Mouse (Mus musculus) limb, embryonic 14.5 days (tissue): ENCODE data around the gene Abcd4. TPM values are rescaled to one million over a fixed set of nuclear protein-coding genes. Genes with fewer than 3 reads are reported as not detected.
A peak's percentile ranks its signal among the peaks of the same experiment; 100 is the strongest.

Experiments used
- ATAC-seq: fragments of 200-750 bp; cut with Nextera tagmentation; 2 replicates; pipeline ENCODE4 v1.8.0; 2017; ENCODE audit warnings: low read depth, moderate number of reproducible peaks, moderate TSS enrichment; ENCODE audit not compliant: low FRiP score
- DNase-seq: peaks from one replicate; pipeline ENCODE4 v3.0.0-alpha.2; 2015; ENCODE audit warnings: low spot score
- H3K27ac ChIP-seq: fragments of 300-500 bp; sonication (generic); replicated peaks from 2 replicates; pipeline ENCODE4 v1.5.1; 2014; ENCODE audit warnings: low read depth, mild to moderate bottlenecking, low read length, moderate library complexity, mixed read lengths
- H3K27me3 ChIP-seq: fragments of 300-500 bp; sonication (generic); 2 replicates; pipeline ENCODE4 v1.6.1; 2014; ENCODE audit warnings: low read length, mixed read lengths; ENCODE audit not compliant: control insufficient read depth, insufficient read depth
- H3K36me3 ChIP-seq: fragments of 300-500 bp; sonication (generic); 2 replicates; pipeline ENCODE4 v1.6.1; 2014; ENCODE audit warnings: mild to moderate bottlenecking, low read length, moderate library complexity, mixed read lengths; ENCODE audit not compliant: control insufficient read depth, insufficient read depth
- H3K4me1 ChIP-seq: fragments of 300-500 bp; sonication (generic); 2 replicates; pipeline ENCODE4 v1.6.1; 2014; ENCODE audit warnings: antibody characterized with exemption, low read length, mixed read lengths; ENCODE audit not compliant: control insufficient read depth, insufficient read depth
- H3K4me2 ChIP-seq: fragments of 300-500 bp; sonication (generic); replicated peaks from 2 replicates; pipeline ENCODE4 v1.6.1; 2014; ENCODE audit warnings: low read depth, mild to moderate bottlenecking, low read length, moderate library complexity; ENCODE audit not compliant: severe bottlenecking
- H3K4me3 ChIP-seq: fragments of 300-500 bp; sonication (generic); replicated peaks from 2 replicates; pipeline ENCODE4 v1.5.1; 2014; ENCODE audit warnings: low read length
- H3K9ac ChIP-seq: fragments of 300-500 bp; sonication (generic); 2 replicates; pipeline ENCODE4 v1.6.1; 2014; ENCODE audit warnings: mild to moderate bottlenecking, low read depth, low read length, moderate library complexity; ENCODE audit not compliant: severe bottlenecking
- H3K9me3 ChIP-seq: fragments of 300-500 bp; sonication (generic); 2 replicates; pipeline ENCODE4 v1.6.1; 2016; ENCODE audit warnings: low read length; ENCODE audit not compliant: control insufficient read depth
- POLR2A ChIP-seq: fragments of 200-500 bp; IDR thresholded peaks from 2 replicates; pipeline ENCODE4 v1.8.0; 2012; ENCODE audit warnings: inconsistent platforms, mild to moderate bottlenecking, moderate library complexity, borderline replicate concordance; ENCODE audit not compliant: insufficient read depth, insufficient read length; ENCODE audit errors: extremely low read depth
- WGBS: fragments of 180-500 bp; shearing (Covaris S2); extraction: QIAGEN DNeasy Blood & Tissue Kit; methylation state at CpG from one replicate; pipeline ENCODE4 v1.1.7; 2014; 5-methylcytosine and 5-hydroxymethylcytosine counted together
- polyA plus RNA-seq, 2 experiments: library from polyadenylated mRNA; depleted of rRNA in 1 of 2; stranded (reverse) in 1 of 2; unstranded in 1 of 2; fragments of >200 nt; fragmentation: Nextera tagmentation in 1 of 2; extraction: Ambion mirVana in 1 of 2; gene quantifications; 2 replicates each; pipeline versions ENCODE4 v1.2.1 to v1.2.3; 2012 to 2014

Abcd4 gene
- polyA plus RNA-seq, 2 experiments = 11.5 to 32.3 TPM

DNA sequence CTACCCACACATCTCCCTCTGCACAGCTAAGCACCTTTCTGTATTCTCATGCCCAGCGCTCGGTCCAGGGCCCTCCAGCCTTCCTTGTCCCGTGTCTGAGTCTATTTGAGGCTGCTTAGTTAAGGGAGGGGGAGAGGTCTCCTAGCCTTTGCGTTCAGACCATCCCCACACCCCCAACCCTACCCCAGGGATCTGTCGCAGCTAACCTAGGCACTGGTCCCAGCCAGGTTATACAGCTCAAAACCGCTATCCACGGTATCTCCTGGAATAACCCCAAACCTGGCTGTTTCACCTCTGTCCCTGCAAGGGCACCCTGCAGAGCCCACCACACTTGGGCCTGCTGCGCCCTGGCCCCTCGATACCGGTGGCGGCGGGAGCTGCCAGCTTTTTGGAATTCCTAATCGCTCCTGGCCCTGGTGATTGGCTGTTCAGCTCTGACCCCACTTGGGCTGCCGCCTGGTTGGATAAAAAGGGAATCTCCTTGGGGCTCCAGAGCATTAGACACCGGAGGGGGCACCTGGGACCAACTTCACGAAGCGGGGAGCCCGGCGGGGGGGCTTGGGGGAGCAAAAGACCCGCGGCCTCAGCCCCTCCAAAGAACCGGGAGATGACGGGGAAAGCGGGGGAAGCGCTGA lies 47.8 kb downstream of the Abcd4 start, which contains the start of gene Vsx2:
Gene Vsx2, plus strand, starts transcription at position 427 of the 635 bp plus-strand sequence.
- WGBS = 2% methylated on average over 25 of the region's 25 CpGs
- H3K36me3 ChIP-seq = no peaks in the 10 kb centered on the region
- peaks cover 65% of the 10 kb centered on the region for H3K27me3 ChIP-seq
- no peak within 1 kb of the TSS for H3K27ac ChIP-seq
- no peaks in the 10 kb centered on the region for H3K9me3 ChIP-seq
- no peak within 1 kb of the TSS for H3K9ac ChIP-seq
- H3K4me3 ChIP-seq = peak within 1 kb of the TSS; percentile 16
- no peak for DNase-seq
- no peak for TF ChIP-seq POLR2A
- H3K4me1 ChIP-seq = peaks cover 12% of the 10 kb centered on the region
- 0 out of 2 replicates have a peak within 1 kb of the TSS, but pooled peaks have one; percentile 3 for H3K4me2 ChIP-seq
- ATAC-seq = no peak

DNA sequence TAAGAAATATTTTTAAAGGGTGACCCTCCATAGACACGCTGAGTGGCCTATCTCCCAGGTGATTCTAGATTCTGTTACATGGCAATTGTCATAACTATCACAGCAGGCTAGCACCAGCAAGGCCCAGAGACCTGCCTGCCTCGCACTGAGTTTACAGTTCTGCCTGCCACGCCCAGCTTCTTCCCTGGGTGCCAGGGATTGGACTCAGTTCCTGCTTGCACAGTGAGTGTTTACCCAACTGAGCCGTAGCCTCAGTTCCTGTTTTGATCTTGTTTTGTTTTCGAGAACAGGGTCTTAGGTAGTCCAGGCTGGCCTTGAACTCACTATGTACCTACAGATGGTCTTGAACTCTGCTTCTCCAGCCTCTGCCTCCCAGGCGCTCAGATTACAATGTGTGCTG lies 49.6 kb downstream of the Abcd4 start:
- no peaks in the 10 kb centered on the region for H3K36me3 ChIP-seq
- DNase-seq = no peak
- TF ChIP-seq POLR2A = no peak
- peaks cover 12% of the 10 kb centered on the region for H3K4me1 ChIP-seq
- WGBS = 73% methylated on average over 6 of the region's 6 CpGs
- no peak overlapping the region for H3K9ac ChIP-seq
- H3K4me3 ChIP-seq = no peak overlapping the region
- no peaks in the 10 kb centered on the region for H3K9me3 ChIP-seq
- no peak overlapping the region for H3K27ac ChIP-seq
- no peak for ATAC-seq
- no peak overlapping the region for H3K4me2 ChIP-seq
- peaks cover 53% of the 10 kb centered on the region for H3K27me3 ChIP-seq

DNA sequence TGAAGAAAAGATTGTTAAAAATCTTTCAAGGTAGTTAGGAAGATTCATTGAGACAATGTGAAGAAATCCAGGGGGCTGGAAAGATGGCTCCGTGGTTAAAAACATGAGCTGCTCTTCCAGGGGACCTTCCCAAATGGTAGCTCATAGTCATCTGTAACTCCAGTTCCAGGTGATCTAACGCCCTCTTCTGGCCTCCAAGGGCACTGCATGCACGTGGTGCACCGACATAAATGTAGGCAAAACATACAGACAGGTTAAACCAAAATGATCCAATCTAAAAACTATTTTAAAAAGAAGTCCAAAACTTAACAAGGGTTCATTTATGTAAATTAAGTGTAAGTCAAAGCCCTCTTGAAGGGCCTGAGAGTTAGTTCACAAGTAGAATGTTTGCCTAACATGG lies 54.7 kb downstream of the Abcd4 start:
- Histone ChIP-seq H3K4me2 (no peak overlapping the region), H3K27ac (no peak overlapping the region), H3K4me3 (no peak overlapping the region), H3K9ac (no peak overlapping the region), H3K9me3 (no peaks in the 10 kb centered on the region), H3K36me3 (no peaks in the 10 kb centered on the region), H3K4me1 (no peaks in the 10 kb centered on the region), H3K27me3 (peaks cover 3% of the 10 kb centered on the region; the same call in 1 of the 2 replicates)
- DNase-seq = no peak
- ATAC-seq = no peak
- TF ChIP-seq POLR2A = no peak
- 48% methylated on average over 4 of the region's 4 CpGs for WGBS

DNA sequence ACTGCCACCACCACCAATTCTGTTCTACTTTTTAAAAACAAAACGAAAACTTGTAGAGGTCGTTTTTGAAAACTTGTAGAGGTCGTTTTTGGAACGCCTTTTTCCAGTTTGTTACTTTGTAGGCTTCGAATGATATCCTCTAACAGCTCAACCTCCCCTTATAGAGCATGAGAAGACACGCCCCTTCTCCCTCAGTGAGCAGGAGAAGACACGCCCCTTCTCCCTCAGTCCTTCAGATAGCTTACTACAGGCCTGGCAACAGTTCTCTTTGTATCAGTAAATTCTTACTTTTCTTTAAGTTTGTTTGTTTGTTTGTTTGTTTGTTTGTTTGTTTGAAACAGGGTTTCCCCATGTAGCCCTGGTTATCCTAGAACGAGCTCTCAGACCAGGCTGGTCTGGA lies 62.0 kb downstream of the Abcd4 start:
- no peak overlapping the region for H3K27ac ChIP-seq
- WGBS = 58% methylated on average over 8 of the region's 8 CpGs
- DNase-seq (no peak), ATAC-seq (no peak)
- TF ChIP-seq POLR2A = no peak
- H3K9ac ChIP-seq = no peak overlapping the region
- no peak overlapping the region for H3K4me2 ChIP-seq
- no peaks in the 10 kb centered on the region for H3K4me1 ChIP-seq
- H3K27me3 ChIP-seq = no peaks in the 10 kb centered on the region
- no peaks in the 10 kb centered on the region for H3K9me3 ChIP-seq
- H3K36me3 ChIP-seq = no peaks in the 10 kb centered on the region
- H3K4me3 ChIP-seq = no peak overlapping the region

Other genes with a start within 250 kb of the Abcd4 start
- gene Entpd5, start 208.4 kb downstream of the Abcd4 start, polyA plus RNA-seq (2012; rRNA removed) = 7.7 and 8.0 TPM in 2 replicates
- gene Entpd5, start 208.4 kb downstream of the Abcd4 start, polyA plus RNA-seq (2014; fragmentation: Nextera tagmentation; extraction: Ambion mirVana) = 12.2 and 12.7 TPM in 2 replicates
- gene Bbof1, start 208.3 kb downstream of the Abcd4 start, polyA plus RNA-seq (2012; rRNA removed) = 0.55 and 1.3 TPM in 2 replicates
- gene Bbof1, start 208.3 kb downstream of the Abcd4 start, polyA plus RNA-seq (2014; fragmentation: Nextera tagmentation; extraction: Ambion mirVana) = 0.95 and 1.1 TPM in 2 replicates
- 10.4 and 18.1 TPM in 2 replicates for gene Rnf113a2, start 200.2 kb downstream of the Abcd4 start, polyA plus RNA-seq (2012; rRNA removed)
- 21.6 and 24.5 TPM in 2 replicates for gene Rnf113a2, start 200.2 kb downstream of the Abcd4 start, polyA plus RNA-seq (2014; fragmentation: Nextera tagmentation; extraction: Ambion mirVana)
- gene Aldh6a1, start 166.4 kb downstream of the Abcd4 start, polyA plus RNA-seq (2012; rRNA removed) = 18.9 and 19.0 TPM in 2 replicates
- 37.9 and 41.2 TPM in 2 replicates for gene Aldh6a1, start 166.4 kb downstream of the Abcd4 start, polyA plus RNA-seq (2014; fragmentation: Nextera tagmentation; extraction: Ambion mirVana)
- 17.3 and 26.9 TPM in 2 replicates for gene Lin52, start 166.0 kb downstream of the Abcd4 start, polyA plus RNA-seq (2012; rRNA removed)
- 17.9 and 24.2 TPM in 2 replicates for gene Lin52, start 166.0 kb downstream of the Abcd4 start, polyA plus RNA-seq (2014; fragmentation: Nextera tagmentation; extraction: Ambion mirVana)
- 0.47 and 0.65 TPM in 2 replicates for gene Vsx2, start 47.7 kb downstream of the Abcd4 start, polyA plus RNA-seq (2012; rRNA removed)
- 0.22 and 0.29 TPM in 2 replicates for gene Vsx2, start 47.7 kb downstream of the Abcd4 start, polyA plus RNA-seq (2014; fragmentation: Nextera tagmentation; extraction: Ambion mirVana)
- 0.04 and 0.06 TPM in 2 replicates for gene Vrtn, start 23.6 kb upstream of the Abcd4 start, polyA plus RNA-seq (2012; rRNA removed)
- gene Vrtn, start 23.6 kb upstream of the Abcd4 start, polyA plus RNA-seq (2014; fragmentation: Nextera tagmentation; extraction: Ambion mirVana) = not detected in 2 replicates
- gene Syndig1l, start 81.4 kb upstream of the Abcd4 start, polyA plus RNA-seq (2012; rRNA removed) = 0.03 TPM in 1 of 2 replicates, not detected in the other
- not detected in 2 replicates for gene Syndig1l, start 81.4 kb upstream of the Abcd4 start, polyA plus RNA-seq (2014; fragmentation: Nextera tagmentation; extraction: Ambion mirVana)
- gene Npc2, start 155.7 kb upstream of the Abcd4 start, polyA plus RNA-seq (2012; rRNA removed) = 76.2 and 87.7 TPM in 2 replicates
- gene Npc2, start 155.7 kb upstream of the Abcd4 start, polyA plus RNA-seq (2014; fragmentation: Nextera tagmentation; extraction: Ambion mirVana) = 65.1 and 73.4 TPM in 2 replicates
- 108 TPM in 2 replicates for gene Isca2, start 155.8 kb upstream of the Abcd4 start, polyA plus RNA-seq (2012; rRNA removed)
- gene Isca2, start 155.8 kb upstream of the Abcd4 start, polyA plus RNA-seq (2014; fragmentation: Nextera tagmentation; extraction: Ambion mirVana) = 138 and 145 TPM in 2 replicates